ENCODE assay signal across 18 mouse cellular contexts in genomic region chr3:31841253-31841652, GRCm38 (mm10).
DNase-seq lines count a peak whose midpoint lies in the region; ATAC-seq and TF ChIP-seq lines count a peak whose summit lies in the region.
"Had no signal": no experiment of that assay in that cellular context is flagged by ENCODE, and none has a peak within 500 bp of the region (broad histone marks: within the 10 kb centered on the region; RNA-seq: fewer than 3 reads in every experiment).

No protein-coding gene starts in this region.

- ATAC-seq in hindbrain, postnatal 0 days, result peak; percentile 53; the same call in 1 of the 2 replicates
- ATAC-seq: forebrain, embryonic 13.5 days; forebrain, postnatal 0 days had no signal

- DNase-seq in cerebellum, adult 11-12 months, result peak; percentile 5
- no peak for DNase-seq in cerebellum, adult 8-10 months
- DNase-seq in hindbrain, postnatal 0 days (ENCODE audit: low spot score), result peak; percentile 49
- no peak for DNase-seq in hindbrain, embryonic 10.5 days (ENCODE audit: low spot score)
- peak; percentile 9 for DNase-seq in cerebellum, adult 2 months
- peak; percentile 24 to 60 for DNase-seq in cerebellum, postnatal 25 days
- DNase-seq in urinary bladder, adult 2 months (ENCODE audit: low spot score), result no peak
- DNase-seq in gastrocnemius, adult 8-10 months (ENCODE audit: low spot score in 2 of 2), result no peak
- DNase-seq: adrenal gland, postnatal 14 days; forebrain, postnatal 0 days; gastrocnemius, postnatal 25 days; heart, postnatal 36 days; kidney, adult 11 months; kidney, adult 9 months had no signal

- no peak overlapping the region for H3K4me2 ChIP-seq in hindbrain, postnatal 0 days (ENCODE audit: low read depth, low read length)
- H3K4me2 ChIP-seq: forebrain, embryonic 13.5 days; heart, embryonic 13.5 days; hindbrain, embryonic 13.5 days had no signal

- H3K36me3 ChIP-seq in hindbrain, postnatal 0 days (ENCODE audit: insufficient read depth, low read length), result no peaks in the 10 kb centered on the region
- no peaks in the 10 kb centered on the region for H3K36me3 ChIP-seq in hindbrain, embryonic 10.5 days
- H3K36me3 ChIP-seq: embryonic facial prominence, embryonic 10.5 days; heart, embryonic 13.5 days; hindbrain, embryonic 13.5 days had no signal

- no peak for TF ChIP-seq CTCF in hindbrain, postnatal 0 days (IDR thresholded peaks at IDR 0.05; ENCODE audit: low read depth)
- no peak for TF ChIP-seq CTCF in cerebellum, adult 2 months (IDR thresholded peaks at IDR 0.05; ENCODE audit: borderline replicate concordance, insufficient read depth, low read depth, low read length)

- no peak for TF ChIP-seq POLR2A in cerebellum, adult 2 months (IDR thresholded peaks at IDR 0.05; ENCODE audit: borderline replicate concordance, insufficient read depth, low read length)

- no peaks in the 10 kb centered on the region for H3K27me3 ChIP-seq in hindbrain, postnatal 0 days (ENCODE audit: insufficient read depth, low read length)
- no peaks in the 10 kb centered on the region for H3K27me3 ChIP-seq in hindbrain, embryonic 10.5 days (ENCODE audit: insufficient read depth, poor library complexity, severe bottlenecking)
- H3K27me3 ChIP-seq in cerebellum, adult 2 months (ENCODE audit: control insufficient read depth, insufficient read depth, low read length), result no peaks in the 10 kb centered on the region
- H3K27me3 ChIP-seq: forebrain, embryonic 13.5 days; heart, embryonic 13.5 days; hindbrain, embryonic 13.5 days had no signal

- H3K9ac ChIP-seq in hindbrain, postnatal 0 days (replicated peaks; ENCODE audit: low read length), result no peak overlapping the region
- H3K9ac ChIP-seq: forebrain, embryonic 13.5 days; forebrain, postnatal 0 days; heart, embryonic 13.5 days; hindbrain, embryonic 13.5 days had no signal

- H3K4me3 ChIP-seq in hindbrain, postnatal 0 days (ENCODE audit: low read length), result no peak overlapping the region
- H3K4me3 ChIP-seq in hindbrain, embryonic 10.5 days, result no peak overlapping the region
- no peak overlapping the region for H3K4me3 ChIP-seq in cerebellum, adult 2 months (replicated peaks; ENCODE audit: insufficient read depth, low read depth, low read length)
- H3K4me3 ChIP-seq: embryonic facial prominence, embryonic 10.5 days; forebrain, embryonic 13.5 days; heart, embryonic 13.5 days; hindbrain, embryonic 13.5 days had no signal

- no peak overlapping the region for H3K27ac ChIP-seq in hindbrain, postnatal 0 days
- H3K27ac ChIP-seq in hindbrain, embryonic 10.5 days, result no peak overlapping the region
- H3K27ac ChIP-seq in cerebellum, adult 2 months (ENCODE audit: insufficient read depth, low read length), result no peak overlapping the region
- H3K27ac ChIP-seq: embryonic facial prominence, embryonic 10.5 days; forebrain, embryonic 13.5 days; heart, embryonic 13.5 days; hindbrain, embryonic 13.5 days had no signal

- H3K4me1 ChIP-seq in hindbrain, postnatal 0 days (ENCODE audit: insufficient read depth, low read length), result no peaks in the 10 kb centered on the region
- no peaks in the 10 kb centered on the region; the same call in 1 of the 2 replicates for H3K4me1 ChIP-seq in hindbrain, embryonic 10.5 days (replicated peaks)
- peaks cover 3% of the 10 kb centered on the region; the same call in 1 of the 2 replicates for H3K4me1 ChIP-seq in cerebellum, adult 2 months (ENCODE audit: control insufficient read depth, insufficient read depth, low read length)
- H3K4me1 ChIP-seq: forebrain, embryonic 13.5 days; heart, embryonic 13.5 days; hindbrain, embryonic 13.5 days had no signal

- no peaks in the 10 kb centered on the region for H3K9me3 ChIP-seq in hindbrain, postnatal 0 days (ENCODE audit: low read length)
- H3K9me3 ChIP-seq in hindbrain, embryonic 10.5 days, result no peaks in the 10 kb centered on the region
- H3K9me3 ChIP-seq: embryonic facial prominence, embryonic 10.5 days; forebrain, embryonic 13.5 days; heart, embryonic 13.5 days; hindbrain, embryonic 13.5 days had no signal

- WGBS in hindbrain, postnatal 0 days, result 71% methylated on average over 1 of the region's 1 CpGs
- 88% methylated on average over 1 of the region's 1 CpGs for WGBS in hindbrain, embryonic 10.5 days
- WGBS in cerebellum, adult 2 months, result 13% methylated on average over 1 of the region's 1 CpGs

Comparison
In these comparisons a context has a peak if more than half of its experiments do, and no peak if none do; other contexts are left out.
1. DNase-seq: peak in cerebellum, adult 11-12 months (single experiment), hindbrain, postnatal 0 days (single experiment), cerebellum, adult 2 months (2 of 2) and cerebellum, postnatal 25 days (2 of 2); none in cerebellum, adult 8-10 months (single experiment), hindbrain, embryonic 10.5 days (single experiment), urinary bladder, adult 2 months (single experiment) and gastrocnemius, adult 8-10 months (0 of 2).